Mouse (Mus musculus) liver, postnatal 0 days (tissue): Measurements from ENCODE around the gene Pmepa1. TPM values are rescaled to one million over a fixed set of nuclear protein-coding genes. Genes with fewer than 3 reads are reported as not detected.
A peak's percentile ranks its signal among the peaks of the same experiment; 100 is the strongest.

Experiments used
- ATAC-seq: fragments of 200-750 bp; cut with Nextera tagmentation; 2 replicates; pipeline ENCODE4 v1.8.0; 2017; ENCODE audit warnings: mild to moderate bottlenecking, moderate library complexity
- DNase-seq: peaks from one replicate; pipeline ENCODE4 v3.0.0-alpha.2; 2016
- H3K27ac ChIP-seq: fragments of 300-500 bp; sonication (generic); 2 replicates; pipeline ENCODE4 v1.5.1; 2014; ENCODE audit warnings: antibody characterized with exemption, moderate library complexity, mild to moderate bottlenecking, low read depth
- H3K27me3 ChIP-seq: fragments of 300-500 bp; sonication (generic); 2 replicates; pipeline ENCODE4 v1.6.1; 2014; ENCODE audit warnings: low read length, control low read depth, mixed read lengths; ENCODE audit not compliant: insufficient read depth
- H3K36me3 ChIP-seq: fragments of 300-500 bp; sonication (generic); replicated peaks from 2 replicates; pipeline ENCODE4 v1.6.1; 2014; ENCODE audit warnings: mild to moderate bottlenecking, control low read depth, low read length, moderate library complexity, mixed read lengths; ENCODE audit not compliant: insufficient read depth
- H3K4me1 ChIP-seq: fragments of 300-500 bp; sonication (generic); 2 replicates; pipeline ENCODE4 v1.6.1; 2014; ENCODE audit warnings: antibody characterized with exemption, mild to moderate bottlenecking, control low read depth; ENCODE audit not compliant: insufficient read depth
- H3K4me2 ChIP-seq: fragments of 300-500 bp; sonication (generic); 2 replicates; pipeline ENCODE4 v1.6.1; 2014; ENCODE audit warnings: low read depth, mild to moderate bottlenecking, low read length, moderate library complexity, mixed read lengths
- H3K4me3 ChIP-seq: fragments of 300-500 bp; sonication (generic); 2 replicates; pipeline ENCODE4 v1.5.1; 2014; ENCODE audit warnings: low read depth, low read length
- H3K9ac ChIP-seq: fragments of 300-500 bp; sonication (generic); replicated peaks from 2 replicates; pipeline ENCODE4 v1.6.1; 2014; ENCODE audit warnings: mild to moderate bottlenecking, moderate library complexity
- H3K9me3 ChIP-seq: fragments of 300-500 bp; sonication (generic); 2 replicates; pipeline ENCODE4 v1.6.1; 2016; ENCODE audit warnings: mild to moderate bottlenecking, control low read depth, low read length, mixed read lengths
- CTCF ChIP-seq: sonication (generic); IDR thresholded peaks from 2 replicates; pipeline ENCODE4 v1.5.1; 2016; ENCODE audit warnings: antibody characterized with exemption, low read depth
- EP300 ChIP-seq: IDR thresholded peaks from 2 replicates; pipeline ENCODE4 v1.6.1; 2016; ENCODE audit warnings: antibody characterized with exemption, low read depth, mild to moderate bottlenecking
- WGBS: fragments of 180-500 bp; shearing (Covaris S2); extraction: QIAGEN DNeasy Blood & Tissue Kit; methylation state at CpG from one replicate; pipeline ENCODE4 v1.1.7; 2014; ENCODE audit not compliant: insufficient replicate concordance; 5-methylcytosine and 5-hydroxymethylcytosine counted together
- polyA plus RNA-seq: library from polyadenylated mRNA; unstranded; fragments of >200 nt; fragmentation: Nextera tagmentation; extraction: Ambion mirVana; gene quantifications from 2 replicates; pipeline ENCODE4 v1.2.1, GENCODE M21; 2015

Pmepa1 gene
- polyA plus RNA-seq, 1 experiment from 2014 or later = 0.36 TPM

GRCm38 (mm10) chr2:173182796-173183195 is 93.5 kb downstream of the Pmepa1 start:
- 67% methylated on average over 7 of the region's 7 CpGs for WGBS
- H3K4me2 ChIP-seq = no peak overlapping the region

DNA sequence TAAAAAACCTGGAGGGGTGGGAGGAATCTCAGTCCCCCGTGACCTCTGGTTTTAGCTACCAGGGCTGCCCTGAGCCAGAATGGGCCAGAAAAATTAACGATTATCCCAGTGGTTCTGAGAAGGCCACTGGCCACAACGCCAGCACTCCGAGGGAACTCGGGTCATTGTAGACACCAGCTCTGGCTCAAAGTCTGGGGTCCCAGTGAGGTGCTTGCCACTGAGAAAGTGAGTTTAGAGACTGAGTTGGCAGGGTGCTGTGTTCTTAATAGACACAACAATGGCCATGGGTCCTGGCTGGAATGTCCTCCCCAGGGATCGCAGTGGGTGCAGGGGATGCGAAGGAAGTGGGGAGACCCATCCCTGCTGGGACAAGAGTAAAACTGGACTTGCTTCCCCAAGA is 94.4 kb downstream of the Pmepa1 start:
- Histone ChIP-seq H3K4me3 (no peak overlapping the region), H3K9me3 (no peaks in the 10 kb centered on the region), H3K27me3 (peaks cover 17% of the 10 kb centered on the region), H3K4me1 (no peaks in the 10 kb centered on the region), H3K27ac (no peak overlapping the region), H3K36me3 (no peaks in the 10 kb centered on the region), H3K4me2 (no peak overlapping the region), H3K9ac (no peak overlapping the region)
- DNase-seq (no peak), ATAC-seq (no peak)
- WGBS = 79% methylated on average over 7 of the region's 7 CpGs
- no peak for TF ChIP-seq EP300

More at GRCm38 (mm10) chr2:173182796-173183195, 93.5 kb downstream of the Pmepa1 start:
- TF ChIP-seq EP300 = no peak
- peak; percentile 24; the same call in 1 of the 2 replicates for TF ChIP-seq CTCF
- Histone ChIP-seq H3K4me1 (no peaks in the 10 kb centered on the region), H3K27me3 (peaks cover 17% of the 10 kb centered on the region), H3K27ac (no peak overlapping the region), H3K36me3 (no peaks in the 10 kb centered on the region), H3K9ac (no peak overlapping the region), H3K4me3 (no peak overlapping the region), H3K9me3 (no peaks in the 10 kb centered on the region)
- ATAC-seq = no peak
- DNase-seq = peak; percentile 12

DNA sequence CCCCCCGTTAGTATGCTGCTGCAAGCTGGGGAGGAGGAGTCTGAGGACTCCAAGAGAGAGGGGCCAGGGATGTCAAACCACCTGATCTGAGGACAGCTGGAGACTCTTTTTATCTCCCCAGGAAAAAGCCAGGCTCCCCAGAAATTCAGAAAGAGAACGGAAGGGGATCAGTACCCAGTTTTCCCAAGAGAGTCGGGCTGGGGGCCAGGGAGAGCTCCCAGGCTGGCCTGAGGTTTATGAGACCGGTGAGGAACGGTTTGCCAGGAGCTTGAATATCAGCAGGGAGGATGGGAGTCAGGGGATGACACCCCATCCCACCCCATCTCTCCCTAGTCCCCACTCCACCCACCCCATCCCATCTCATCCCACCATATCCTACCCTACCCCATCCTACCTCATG is 94.8 kb downstream of the Pmepa1 start:
- Histone ChIP-seq H3K4me1 (no peaks in the 10 kb centered on the region), H3K9ac (no peak overlapping the region), H3K9me3 (no peaks in the 10 kb centered on the region), H3K4me2 (no peak overlapping the region), H3K4me3 (no peak overlapping the region), H3K27me3 (peaks cover 17% of the 10 kb centered on the region), H3K36me3 (no peaks in the 10 kb centered on the region), H3K27ac (no peak overlapping the region)
- no peak for DNase-seq
- TF ChIP-seq EP300 (no peak), CTCF (no peak)
- WGBS = 55% methylated on average over 4 of the region's 5 CpGs
- no peak for ATAC-seq

DNA sequence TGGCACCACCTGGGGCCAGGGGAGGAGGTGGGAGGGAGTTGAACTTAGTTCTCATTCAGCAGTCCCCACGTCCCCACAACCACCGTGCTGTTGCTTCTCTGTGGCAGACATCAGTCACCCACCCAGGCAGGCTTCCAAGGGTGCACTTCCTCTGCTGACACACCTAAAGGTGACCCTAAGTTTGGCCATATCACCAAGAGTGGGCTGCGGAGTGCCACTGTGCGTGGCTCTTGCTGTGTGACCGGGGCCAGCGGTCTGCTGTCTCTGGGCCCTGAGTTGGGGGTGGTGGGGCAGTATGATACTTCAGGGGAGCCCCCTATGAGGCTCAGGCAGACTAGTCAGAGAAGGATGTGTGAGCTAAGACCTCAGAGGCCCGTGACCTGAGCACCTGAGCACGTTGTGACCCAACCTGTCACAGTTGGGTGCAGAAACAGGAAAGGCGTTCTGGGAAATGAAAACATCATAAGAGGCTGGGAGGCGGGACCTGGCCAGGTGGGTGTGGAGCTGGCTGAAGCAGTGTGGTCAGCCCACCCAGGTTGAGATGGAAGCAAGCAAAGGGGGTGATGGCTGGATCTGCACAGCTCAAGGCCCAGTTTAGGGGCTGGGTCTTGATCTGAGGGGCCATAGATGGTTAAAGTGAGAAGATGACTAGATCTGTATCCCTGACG is 95.5 kb downstream of the Pmepa1 start:
- no peak for ATAC-seq
- WGBS = 70% methylated on average over 11 of the region's 11 CpGs

DNA sequence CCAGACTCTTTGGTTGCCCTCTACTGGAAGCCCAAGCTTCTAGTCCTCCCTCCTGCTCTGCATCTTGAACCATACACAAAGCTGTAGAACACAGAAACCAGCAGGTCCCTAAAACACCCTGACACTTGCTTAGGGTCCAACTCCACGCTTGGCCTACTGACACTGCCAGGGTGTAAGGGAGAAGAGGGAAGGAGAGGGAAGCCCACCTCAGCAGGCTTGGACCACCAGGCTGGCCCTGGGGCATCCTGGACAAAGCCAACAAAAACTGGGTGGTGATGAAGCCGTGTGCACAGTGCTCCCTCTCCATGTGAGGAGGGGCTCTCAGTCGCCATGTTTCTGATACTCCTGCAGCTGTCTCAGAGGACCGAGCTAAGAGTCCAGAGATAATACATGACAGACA is 96.3 kb downstream of the Pmepa1 start:
- Histone ChIP-seq H3K4me1 (no peaks in the 10 kb centered on the region), H3K36me3 (no peaks in the 10 kb centered on the region), H3K4me2 (no peak overlapping the region), H3K27me3 (peaks cover 11% of the 10 kb centered on the region), H3K27ac (no peak overlapping the region), H3K4me3 (no peak overlapping the region), H3K9me3 (0 out of 2 replicates have a peak, but pooled peaks cover 7% of the 10 kb centered on the region), H3K9ac (no peak overlapping the region)
- DNase-seq (no peak), ATAC-seq (no peak)
- WGBS = 66% methylated on average over 4 of the region's 4 CpGs
- TF ChIP-seq EP300 = no peak
- TF ChIP-seq CTCF = no peak

More for the DNA sequence above, 95.5 kb downstream of the Pmepa1 start:
- H3K27ac ChIP-seq = no peak overlapping the region
- no peaks in the 10 kb centered on the region for H3K4me1 ChIP-seq
- H3K9ac ChIP-seq = no peak overlapping the region
- no peak overlapping the region for H3K4me2 ChIP-seq
- H3K27me3 ChIP-seq = peaks cover 13% of the 10 kb centered on the region
- H3K4me3 ChIP-seq = no peak overlapping the region
- peak; percentile 13 for DNase-seq
- 0 out of 2 replicates have a peak, but pooled peaks cover under 1% of the 10 kb centered on the region for H3K9me3 ChIP-seq
- H3K36me3 ChIP-seq = no peaks in the 10 kb centered on the region
- TF ChIP-seq CTCF (no peak), EP300 (no peak)

- Histone ChIP-seq H3K9ac (no peak overlapping the region), H3K4me3 (no peak overlapping the region), H3K9me3 (0 out of 2 replicates have a peak, but pooled peaks cover 7% of the 10 kb centered on the region), H3K27ac (no peak overlapping the region), H3K4me2 (no peak overlapping the region), H3K36me3 (no peaks in the 10 kb centered on the region), H3K4me1 (peaks cover 3% of the 10 kb centered on the region; the same call in 1 of the 2 replicates), H3K27me3 (0 out of 2 replicates have a peak, but pooled peaks cover 4% of the 10 kb centered on the region)
- DNase-seq (no peak), ATAC-seq (no peak)
- WGBS = 64% methylated on average over 7 of the region's 7 CpGs
- TF ChIP-seq EP300 (no peak), CTCF (no peak)
These were observed 97.3 kb downstream of the Pmepa1 start for GRCm38 (mm10) chr2:173179046-173179445.
